Mouse (Mus musculus): ENCODE measurements around the gene Flii. TPM values are rescaled to one million over a fixed set of nuclear protein-coding genes. Genes with fewer than 3 reads are reported as not detected.

Gene Flii
- total and polyA plus RNA-seq, 3 experiments, result 127 to 168 (median 130) TPM

GRCm38 (mm10) chr11:60704023-60704880, 22.8 kb downstream of the Flii start:
- DNase-seq, result peak; percentile 2 to 17
- 93% methylated on average over 19 of the region's 19 CpGs for WGBS
- peaks cover 5% of the 10 kb centered on the region; the same call in 1 of the 2 replicates for H3K36me3 ChIP-seq (ENCODE audit: control insufficient read depth, insufficient read depth, low read length)
- no peak overlapping the region for H3K4me3 ChIP-seq
- H3K27me3 ChIP-seq (ENCODE audit: control insufficient read depth, insufficient read depth, low read length), result no peaks in the 10 kb centered on the region
- 0 out of 2 replicates have a peak, but pooled peaks cover 1% of the 10 kb centered on the region for H3K79me2 ChIP-seq (replicated peaks; ENCODE audit: control insufficient read depth, insufficient read depth, low read length)
- intact Hi-C loops (cut with DNase I), result no loop called here
- H3K9ac ChIP-seq (ENCODE audit: low read depth, low read length), result no peak overlapping the region
- TF ChIP-seq EP300 (IDR thresholded peaks at IDR 0.05; ENCODE audit: insufficient read depth, low read depth, low read length) (no peak), CTCF (IDR thresholded peaks at IDR 0.05) (no peak), POLR2A (IDR thresholded peaks at IDR 0.05; ENCODE audit: insufficient read depth, low read depth, low read length) (no peak)
- H3K27ac ChIP-seq, result no peak overlapping the region
- H3K4me1 ChIP-seq (ENCODE audit: control insufficient read depth, insufficient read depth, low read length), result peaks cover 11% of the 10 kb centered on the region

- peak; percentile 66 for TF ChIP-seq CTCF (IDR thresholded peaks at IDR 0.05)
- no peak for TF ChIP-seq EP300 (IDR thresholded peaks at IDR 0.05; ENCODE audit: insufficient read depth, low read depth, low read length)
- Histone ChIP-seq H3K36me3 (ENCODE audit: control insufficient read depth, insufficient read depth, low read length) (peaks cover 5% of the 10 kb centered on the region; the same call in 1 of the 2 replicates), H3K27ac (no peak overlapping the region), H3K9ac (ENCODE audit: low read depth, low read length) (no peak overlapping the region), H3K4me1 (ENCODE audit: control insufficient read depth, insufficient read depth, low read length) (peaks cover 14% of the 10 kb centered on the region), H3K4me3 (no peak overlapping the region), H3K79me2 (replicated peaks; ENCODE audit: control insufficient read depth, insufficient read depth, low read length) (0 out of 2 replicates have a peak, but pooled peaks cover 1% of the 10 kb centered on the region), H3K27me3 (ENCODE audit: control insufficient read depth, insufficient read depth, low read length) (no peaks in the 10 kb centered on the region)
- 40% methylated on average over 4 of the region's 4 CpGs for WGBS
- DNase-seq, result peak; percentile 58 to 65
- intact Hi-C loops (cut with DNase I), result no loop called here
These were observed 23.9 kb downstream of the Flii start for GRCm38 (mm10) chr11:60703131-60703530.

DNA sequence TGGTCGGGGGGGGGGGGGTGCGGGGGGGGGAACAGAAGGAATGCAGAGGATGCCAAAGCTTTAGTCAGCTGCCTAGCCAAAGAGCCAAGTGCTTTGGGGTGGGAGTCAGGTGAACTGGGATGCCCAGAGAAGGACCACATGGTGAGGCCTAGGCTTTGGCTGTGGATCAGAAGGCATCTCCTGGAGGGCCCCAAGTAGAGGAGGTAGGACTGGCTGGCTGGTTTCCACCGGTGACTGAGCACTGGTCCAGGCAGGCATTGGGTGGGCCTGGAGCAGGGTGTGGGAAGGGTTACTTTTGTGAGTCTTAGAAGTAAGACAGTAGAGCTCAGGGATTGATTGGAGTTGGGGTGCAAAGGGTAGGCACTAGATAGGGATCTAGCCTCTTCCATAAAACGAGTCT, 25.5 kb downstream of the Flii start:
- WGBS, result 70% methylated on average over 3 of the region's 4 CpGs
- peak; percentile 6 to 17 for DNase-seq
- intact Hi-C loops (cut with DNase I), result no loop called here

DNA sequence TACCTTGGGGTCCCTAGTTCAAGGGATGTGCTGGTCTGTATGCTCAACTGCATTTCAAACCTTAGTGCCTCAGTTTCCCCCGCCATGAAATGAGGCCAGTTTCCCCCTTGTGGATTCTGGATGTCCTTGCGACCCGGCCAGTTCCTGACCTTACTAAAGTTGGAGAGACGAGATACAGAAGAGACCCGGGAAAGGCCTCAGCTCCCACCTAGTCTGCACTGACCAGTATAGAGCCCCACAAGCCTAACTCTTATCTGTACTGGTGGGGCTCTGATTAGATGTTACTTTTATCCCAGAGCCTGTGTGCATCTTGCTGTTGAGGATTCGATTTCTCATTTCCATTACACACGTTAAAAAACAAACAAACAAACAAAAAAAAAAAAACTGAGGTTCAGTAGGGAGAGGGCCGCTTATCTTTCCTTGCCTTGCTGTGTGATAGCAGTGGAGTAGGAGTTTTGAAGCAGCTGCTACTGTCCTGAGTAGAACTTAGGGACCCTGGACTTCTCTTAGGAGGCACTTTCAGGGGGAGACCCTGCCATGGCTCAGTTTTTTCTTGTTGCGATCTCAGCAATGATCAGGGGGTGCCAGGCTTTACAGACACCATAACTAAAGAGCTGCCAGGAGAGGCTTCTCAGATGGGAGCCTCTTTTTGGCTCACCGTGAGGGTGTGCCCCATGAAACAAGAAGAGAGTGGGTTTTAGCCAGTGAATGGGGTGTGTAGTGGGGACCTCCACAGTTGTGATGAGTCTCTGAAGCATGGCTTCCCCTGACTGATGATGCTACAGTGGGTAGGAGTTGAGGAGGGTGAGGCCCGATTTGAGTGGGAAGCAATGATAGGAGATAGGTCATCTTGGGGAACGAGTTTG, 26.5 kb downstream of the Flii start:
- H3K27ac ChIP-seq, result peak overlapping the region; percentile 84
- H3K9ac ChIP-seq (ENCODE audit: low read depth, low read length), result peak overlapping the region; percentile 74
- peak; percentile 2 to 19 for DNase-seq
- no peaks in the 10 kb centered on the region for H3K36me3 ChIP-seq (ENCODE audit: control insufficient read depth, insufficient read depth, low read length)
- H3K4me1 ChIP-seq (ENCODE audit: control insufficient read depth, insufficient read depth, low read length), result peaks cover 4% of the 10 kb centered on the region
- H3K79me2 ChIP-seq (replicated peaks; ENCODE audit: control insufficient read depth, insufficient read depth, low read length), result 0 out of 2 replicates have a peak, but pooled peaks cover 1% of the 10 kb centered on the region
- TF ChIP-seq POLR2A (IDR thresholded peaks at IDR 0.05; ENCODE audit: insufficient read depth, low read depth, low read length) (no peak), CTCF (IDR thresholded peaks at IDR 0.05) (no peak), EP300 (IDR thresholded peaks at IDR 0.05; ENCODE audit: insufficient read depth, low read depth, low read length) (no peak)
- no peaks in the 10 kb centered on the region for H3K27me3 ChIP-seq (ENCODE audit: control insufficient read depth, insufficient read depth, low read length)
- 32% methylated on average over 12 of the region's 12 CpGs for WGBS
- intact Hi-C loops (cut with DNase I), result no loop called here
- H3K4me3 ChIP-seq, result peak overlapping the region; percentile 99

More for the DNA sequence above, 25.5 kb downstream of the Flii start:
- Histone ChIP-seq H3K79me2 (replicated peaks; ENCODE audit: control insufficient read depth, insufficient read depth, low read length) (0 out of 2 replicates have a peak, but pooled peaks cover 1% of the 10 kb centered on the region), H3K9ac (ENCODE audit: low read depth, low read length) (no peak overlapping the region), H3K4me1 (ENCODE audit: control insufficient read depth, insufficient read depth, low read length) (peaks cover 4% of the 10 kb centered on the region), H3K27ac (no peak overlapping the region), H3K36me3 (ENCODE audit: control insufficient read depth, insufficient read depth, low read length) (no peaks in the 10 kb centered on the region), H3K4me3 (no peak overlapping the region), H3K27me3 (ENCODE audit: control insufficient read depth, insufficient read depth, low read length) (no peaks in the 10 kb centered on the region)
- TF ChIP-seq POLR2A (IDR thresholded peaks at IDR 0.05; ENCODE audit: insufficient read depth, low read depth, low read length), result no peak
- no peak for TF ChIP-seq EP300 (IDR thresholded peaks at IDR 0.05; ENCODE audit: insufficient read depth, low read depth, low read length)
- no peak for TF ChIP-seq CTCF (IDR thresholded peaks at IDR 0.05)

DNA sequence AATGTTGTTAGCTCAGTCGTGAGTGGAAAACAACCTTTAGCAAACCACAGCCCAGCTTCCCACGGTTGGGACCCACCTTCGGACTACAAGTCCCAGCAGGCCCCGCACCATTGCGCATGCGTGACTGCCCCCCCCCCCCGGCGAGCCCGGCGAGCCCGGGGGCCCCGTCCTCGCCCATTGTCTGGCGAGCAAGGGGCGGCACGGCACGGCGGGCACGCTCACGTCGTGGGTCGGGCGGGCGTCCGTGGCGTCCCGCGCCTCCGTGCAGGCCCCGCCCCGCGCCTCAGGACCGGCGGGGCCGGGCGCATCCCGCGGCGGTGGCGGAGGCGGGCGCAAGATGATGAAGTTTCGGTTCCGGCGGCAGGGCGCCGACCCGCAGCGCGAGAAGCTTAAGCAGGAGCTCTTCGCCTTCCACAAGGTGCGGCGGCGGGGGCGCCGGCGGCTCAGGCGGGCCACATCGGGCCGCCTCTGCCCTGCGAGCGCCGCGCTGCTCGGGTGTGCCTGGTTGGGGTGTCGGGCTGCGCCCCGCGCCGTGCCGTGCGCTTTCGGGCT, 27.5 kb downstream of the Flii start, which contains the start of gene Llgl1:
Gene Llgl1 (plus strand): TSS at position 200 of the 552 bp plus-strand sequence.
- H3K4me1 ChIP-seq (ENCODE audit: control insufficient read depth, insufficient read depth, low read length), result peaks cover 4% of the 10 kb centered on the region
- H3K27me3 ChIP-seq (ENCODE audit: control insufficient read depth, insufficient read depth, low read length), result no peaks in the 10 kb centered on the region
- peak within 1 kb of the TSS; percentile 99 for H3K4me3 ChIP-seq
- peak within 1 kb of the TSS; percentile 84 for H3K27ac ChIP-seq
- H3K9ac ChIP-seq (ENCODE audit: low read depth, low read length), result peak within 1 kb of the TSS; percentile 74
- intact Hi-C loops (cut with DNase I), result loop anchor here (1.0 to 5.0 kb wide), 4 partner anchors 29 to 228 kb away; partner anchors contain the start of genes Mief2, Smcr8 and Top3a
- H3K36me3 ChIP-seq (ENCODE audit: control insufficient read depth, insufficient read depth, low read length), result no peaks in the 10 kb centered on the region
- TF ChIP-seq EP300 (IDR thresholded peaks at IDR 0.05; ENCODE audit: insufficient read depth, low read depth, low read length), result no peak
- TF ChIP-seq POLR2A (IDR thresholded peaks at IDR 0.05; ENCODE audit: insufficient read depth, low read depth, low read length), result peak; percentile 55; the same call in 1 of the 2 replicates
- peak; percentile 89 to 93 for DNase-seq
- under 1% methylated on average over 64 of the region's 73 CpGs for WGBS
- 0 out of 2 replicates have a peak, but pooled peaks cover 1% of the 10 kb centered on the region for H3K79me2 ChIP-seq (replicated peaks; ENCODE audit: control insufficient read depth, insufficient read depth, low read length)

Data from heart, adult 2 months (tissue).